Mouse (Mus musculus) heart, adult 2 months (tissue): ENCODE results near the gene Thbs4. TPM values are rescaled to one million over a fixed set of nuclear protein-coding genes. Genes with fewer than 3 reads are reported as not detected.

Experiments
- DNase-seq, 2 experiments: peaks; one replicate each; pipeline ENCODE4 v3.0.0; 2021
- H3K27ac ChIP-seq: fragments of 200-600 bp; 2 replicates; pipeline ENCODE4 v1.8.1; 2022
- H3K27me3 ChIP-seq: fragments of 200-500 bp; 2 replicates; pipeline ENCODE4 v1.6.1; 2012; ENCODE audit warnings: mild to moderate bottlenecking, low read length, inconsistent platforms, mixed read lengths; ENCODE audit not compliant: control insufficient read depth, insufficient read depth
- H3K36me3 ChIP-seq: fragments of 200-500 bp; 2 replicates; pipeline ENCODE4 v1.6.1; 2012; ENCODE audit warnings: low read length, inconsistent platforms; ENCODE audit not compliant: control insufficient read depth, insufficient read depth
- H3K4me1 ChIP-seq: fragments of 200-500 bp; 2 replicates; pipeline ENCODE4 v1.6.1; 2011; ENCODE audit warnings: low read length; ENCODE audit not compliant: control insufficient read depth, insufficient read depth
- H3K4me3 ChIP-seq: fragments of 200-600 bp; 2 replicates; pipeline ENCODE4 v1.8.1; 2022
- H3K79me2 ChIP-seq: fragments of 200-500 bp; replicated peaks from 2 replicates; pipeline ENCODE4 v1.6.1; 2012; ENCODE audit warnings: mild to moderate bottlenecking, inconsistent platforms, low read length, moderate library complexity, mixed read lengths; ENCODE audit not compliant: control insufficient read depth, insufficient read depth
- H3K9ac ChIP-seq: fragments of 200-500 bp; 2 replicates; pipeline ENCODE4 v1.6.1; 2012; ENCODE audit warnings: low read depth, mild to moderate bottlenecking, control low read depth, inconsistent platforms, low read length, mixed read lengths
- CTCF ChIP-seq: fragments of 200-600 bp; IDR thresholded peaks from 2 replicates; pipeline ENCODE4 v1.8.1; 2022; ENCODE audit warnings: antibody characterized with exemption, mild to moderate bottlenecking, moderate library complexity
- EP300 ChIP-seq: fragments of 200-500 bp; IDR thresholded peaks from 2 replicates; pipeline ENCODE4 v1.6.1; 2011; ENCODE audit warnings: low read depth, low read length, control low read depth; ENCODE audit not compliant: insufficient read depth
- POLR2A ChIP-seq: fragments of 200-500 bp; IDR thresholded peaks from 2 replicates; pipeline ENCODE4 v1.6.1; 2011; ENCODE audit warnings: mild to moderate bottlenecking, low read depth, low read length, control low read depth; ENCODE audit not compliant: insufficient read depth
- WGBS: fragments of 180-500 bp; shearing (Covaris S2); methylation state at CpG from one replicate; pipeline ENCODE4 v1.1.7; 2018; 5-methylcytosine and 5-hydroxymethylcytosine counted together
- intact Hi-C: fragments of 180-260 bp; cut with DNase I; formaldehyde crosslinking; loops from one replicate; pipeline ENCODE4 v1.15.1; 2025
- polyA plus RNA-seq: library from polyadenylated mRNA; depleted of rRNA; stranded (reverse); fragments of >200 nt; gene quantifications from 2 replicates; pipeline ENCODE4 v1.2.3, GENCODE M21; 2012
- total RNA-seq, 2 experiments: library from RNA; stranded (reverse); gene quantifications; 2 replicates each; pipeline ENCODE4 v1.2.3; 2021

The Thbs4 gene
- total and polyA plus RNA-seq, 3 experiments: 4.3 to 4.9 (median 4.6) TPM

- no peak for DNase-seq
- Histone ChIP-seq H3K4me1 (no peaks in the 10 kb centered on the region), H3K79me2 (no peaks in the 10 kb centered on the region), H3K36me3 (no peaks in the 10 kb centered on the region), H3K4me3 (no peak overlapping the region), H3K9ac (no peak overlapping the region), H3K27me3 (no peaks in the 10 kb centered on the region), H3K27ac (no peak overlapping the region)
- intact Hi-C loops: loop anchor here (5.0 kb wide), 1 partner anchor 386 kb away; the partner anchor contains the start of gene Msh3
- WGBS: 60% methylated on average over 5 of the region's 5 CpGs
- TF ChIP-seq CTCF: no peak
- TF ChIP-seq EP300: no peak
- no peak for TF ChIP-seq POLR2A
Measured at GRCm38 (mm10) chr13:92743337-92743736, 51.3 kb downstream of the Thbs4 start.

GRCm38 (mm10) chr13:92742886-92743285 lies 51.7 kb downstream of the Thbs4 start:
- H3K79me2 ChIP-seq: no peaks in the 10 kb centered on the region
- no peak for DNase-seq
- 90% methylated on average over 4 of the region's 4 CpGs for WGBS
- H3K4me3 ChIP-seq: no peak overlapping the region
- H3K4me1 ChIP-seq: no peaks in the 10 kb centered on the region
- intact Hi-C loops: loop anchor here (5.0 kb wide), 1 partner anchor 386 kb away; the partner anchor contains the start of gene Msh3
- no peaks in the 10 kb centered on the region for H3K27me3 ChIP-seq
- H3K36me3 ChIP-seq: no peaks in the 10 kb centered on the region
- no peak overlapping the region for H3K9ac ChIP-seq
- no peak overlapping the region for H3K27ac ChIP-seq
- TF ChIP-seq CTCF: no peak
- no peak for TF ChIP-seq POLR2A
- no peak for TF ChIP-seq EP300

DNA sequence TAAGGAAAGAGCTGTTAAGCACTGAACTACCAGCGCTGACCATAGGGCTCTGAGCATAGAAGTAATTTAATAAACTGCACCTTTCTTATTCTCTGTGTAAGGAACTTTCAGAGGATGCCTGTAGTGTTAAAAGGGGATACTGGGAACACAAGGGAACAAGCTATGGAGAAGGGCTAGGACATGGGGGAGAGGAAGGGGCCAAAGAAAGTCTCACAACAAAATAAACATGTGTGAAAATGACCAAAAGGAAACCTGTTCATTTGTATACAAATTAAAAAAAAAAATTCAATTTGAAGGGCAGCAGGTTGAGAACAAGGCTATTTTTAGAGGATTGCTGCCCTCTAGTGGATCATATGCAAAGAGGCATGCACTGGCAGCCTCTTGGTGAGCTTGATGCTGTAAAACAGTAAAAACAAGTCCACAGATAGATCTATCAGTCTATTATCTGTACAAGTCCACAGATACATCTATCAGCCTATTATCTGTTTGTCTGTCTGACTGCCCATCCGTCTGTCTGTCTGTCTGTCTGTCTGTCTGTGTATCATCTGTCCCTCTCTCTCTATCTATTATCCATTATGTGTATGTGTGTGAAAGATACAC lies 53.8 kb downstream of the Thbs4 start:
- H3K4me3 ChIP-seq: no peak overlapping the region
- TF ChIP-seq POLR2A (no peak), CTCF (peak; percentile 90)
- DNase-seq: no peak
- H3K9ac ChIP-seq: no peak overlapping the region
- no peaks in the 10 kb centered on the region for H3K36me3 ChIP-seq
- intact Hi-C loops: loop anchor here (1.0 to 5.0 kb wide), 2 partner anchors 160 to 383 kb away; partner anchors contain the start of gene Msh3
- no peak overlapping the region for H3K27ac ChIP-seq
- H3K27me3 ChIP-seq: no peaks in the 10 kb centered on the region
- no peaks in the 10 kb centered on the region for H3K79me2 ChIP-seq
- 9% methylated on average over 2 of the region's 2 CpGs for WGBS
- no peaks in the 10 kb centered on the region for H3K4me1 ChIP-seq

DNA sequence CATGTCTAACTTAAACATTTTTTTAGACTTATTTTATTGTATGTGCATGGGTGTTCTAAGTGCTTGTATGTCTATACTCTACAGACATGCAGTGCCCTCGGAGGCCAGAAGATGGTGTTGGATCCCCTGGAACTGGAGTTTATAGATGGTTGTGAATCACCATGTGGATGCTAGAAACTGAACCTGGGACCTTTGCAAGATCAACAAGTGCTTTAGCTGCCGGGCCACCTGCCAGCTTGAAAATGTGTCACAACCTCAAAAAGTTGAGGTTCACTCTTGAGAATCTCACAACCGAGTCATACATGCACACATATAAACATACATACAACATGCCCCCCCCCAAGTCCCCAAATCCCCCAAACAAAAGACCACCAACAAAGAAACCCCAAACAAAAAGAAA lies 54.8 kb downstream of the Thbs4 start:
- no peak for DNase-seq
- H3K9ac ChIP-seq: no peak overlapping the region
- H3K27ac ChIP-seq: no peak overlapping the region
- TF ChIP-seq CTCF (no peak), EP300 (no peak), POLR2A (no peak)
- 92% methylated on average over 3 of the region's 3 CpGs for WGBS
- intact Hi-C loops: loop anchor here (5.0 kb wide), 1 partner anchor 383 kb away; the partner anchor contains the start of gene Msh3
- no peaks in the 10 kb centered on the region for H3K79me2 ChIP-seq
- H3K36me3 ChIP-seq: no peaks in the 10 kb centered on the region
- no peaks in the 10 kb centered on the region for H3K27me3 ChIP-seq
- H3K4me1 ChIP-seq: no peaks in the 10 kb centered on the region
- H3K4me3 ChIP-seq: no peak overlapping the region

- no peak for DNase-seq
- WGBS: 69% methylated on average over 3 of the region's 3 CpGs
- Histone ChIP-seq H3K9ac (no peak overlapping the region), H3K4me1 (no peaks in the 10 kb centered on the region), H3K36me3 (no peaks in the 10 kb centered on the region), H3K4me3 (no peak overlapping the region), H3K27me3 (no peaks in the 10 kb centered on the region), H3K79me2 (no peaks in the 10 kb centered on the region), H3K27ac (no peak overlapping the region)
- no peak for TF ChIP-seq CTCF
- no peak for TF ChIP-seq EP300
- TF ChIP-seq POLR2A: no peak
- intact Hi-C loops: no loop called here
Measured at GRCm38 (mm10) chr13:92738821-92739220, 55.8 kb downstream of the Thbs4 start.

- intact Hi-C loops: no loop called here
- DNase-seq: no peak
- Histone ChIP-seq H3K79me2 (no peaks in the 10 kb centered on the region), H3K9ac (no peak overlapping the region), H3K4me3 (no peak overlapping the region), H3K27ac (no peak overlapping the region), H3K36me3 (no peaks in the 10 kb centered on the region), H3K27me3 (no peaks in the 10 kb centered on the region), H3K4me1 (no peaks in the 10 kb centered on the region)
- 72% methylated on average over 11 of the region's 11 CpGs for WGBS
- TF ChIP-seq EP300 (no peak), CTCF (no peak), POLR2A (no peak)
Measured at GRCm38 (mm10) chr13:92736516-92737300, 57.9 kb downstream of the Thbs4 start.
